Mouse (Mus musculus) lung, postnatal 0 days (tissue): ENCODE results near the gene Tnni2.

Source experiments
- CTCF ChIP-seq: IDR thresholded peaks from 2 replicates; pipeline ENCODE4 v1.5.1; 2016; ENCODE audit warnings: antibody characterized with exemption, mild to moderate bottlenecking
- EP300 ChIP-seq: IDR thresholded peaks from 2 replicates; pipeline ENCODE4 v1.6.1; 2016; ENCODE audit warnings: antibody characterized with exemption, mild to moderate bottlenecking, control low read depth

GRCm38 (mm10) chr7:142456806-142457205 is 15.2 kb downstream of the Tnni2 start:
- TF ChIP-seq CTCF (no peak), EP300 (no peak)
